Mouse (Mus musculus) forebrain, embryonic 12.5 days (tissue): ENCODE measurements around the gene Fgf16. TPM values are rescaled to one million over a fixed set of nuclear protein-coding genes. Genes with fewer than 3 reads are reported as not detected.
A peak's percentile ranks its signal among the peaks of the same experiment; 100 is the strongest.

ENCODE experiments used
- ATAC-seq: fragments of 200-750 bp; cut with Nextera tagmentation; 2 replicates; pipeline ENCODE4 v1.8.0; 2017; ENCODE audit warnings: moderate TSS enrichment; ENCODE audit not compliant: low FRiP score
- H3K27ac ChIP-seq: fragments of 300-500 bp; sonication (generic); 2 replicates; pipeline ENCODE4 v1.5.1; 2016; ENCODE audit warnings: mild to moderate bottlenecking
- H3K27me3 ChIP-seq: fragments of 300-500 bp; sonication (generic); 2 replicates; pipeline ENCODE4 v1.6.1; 2016; ENCODE audit warnings: mild to moderate bottlenecking
- H3K36me3 ChIP-seq: fragments of 300-500 bp; sonication (generic); replicated peaks from 2 replicates; pipeline ENCODE4 v1.6.1; 2016; ENCODE audit warnings: mild to moderate bottlenecking
- H3K4me1 ChIP-seq: fragments of 300-500 bp; sonication (generic); 2 replicates; pipeline ENCODE4 v1.6.1; 2016
- H3K4me2 ChIP-seq: fragments of 300-500 bp; sonication (generic); 2 replicates; pipeline ENCODE4 v1.6.1; 2016; ENCODE audit warnings: mild to moderate bottlenecking, moderate library complexity
- H3K4me3 ChIP-seq: fragments of 300-500 bp; sonication (generic); replicated peaks from 2 replicates; pipeline ENCODE4 v1.5.1; 2016; ENCODE audit warnings: mild to moderate bottlenecking
- H3K9ac ChIP-seq: fragments of 300-500 bp; sonication (generic); 2 replicates; pipeline ENCODE4 v1.6.1; 2016; ENCODE audit warnings: mild to moderate bottlenecking
- H3K9me3 ChIP-seq: fragments of 300-500 bp; sonication (generic); 2 replicates; pipeline ENCODE4 v1.6.1; 2016
- WGBS: fragments of 180-500 bp; shearing (Covaris S2); methylation state at CpG from one replicate; pipeline ENCODE4 v1.1.7; 2016; 5-methylcytosine and 5-hydroxymethylcytosine counted together
- polyA plus RNA-seq: library from polyadenylated mRNA; unstranded; fragments of >200 nt; fragmentation: Nextera tagmentation; extraction: Ambion mirVana; gene quantifications from 2 replicates; pipeline ENCODE4 v1.2.1, GENCODE M21; 2016

Gene Fgf16
- polyA plus RNA-seq = 0.12 TPM in 1 of 2 replicates, not detected in the other

DNA sequence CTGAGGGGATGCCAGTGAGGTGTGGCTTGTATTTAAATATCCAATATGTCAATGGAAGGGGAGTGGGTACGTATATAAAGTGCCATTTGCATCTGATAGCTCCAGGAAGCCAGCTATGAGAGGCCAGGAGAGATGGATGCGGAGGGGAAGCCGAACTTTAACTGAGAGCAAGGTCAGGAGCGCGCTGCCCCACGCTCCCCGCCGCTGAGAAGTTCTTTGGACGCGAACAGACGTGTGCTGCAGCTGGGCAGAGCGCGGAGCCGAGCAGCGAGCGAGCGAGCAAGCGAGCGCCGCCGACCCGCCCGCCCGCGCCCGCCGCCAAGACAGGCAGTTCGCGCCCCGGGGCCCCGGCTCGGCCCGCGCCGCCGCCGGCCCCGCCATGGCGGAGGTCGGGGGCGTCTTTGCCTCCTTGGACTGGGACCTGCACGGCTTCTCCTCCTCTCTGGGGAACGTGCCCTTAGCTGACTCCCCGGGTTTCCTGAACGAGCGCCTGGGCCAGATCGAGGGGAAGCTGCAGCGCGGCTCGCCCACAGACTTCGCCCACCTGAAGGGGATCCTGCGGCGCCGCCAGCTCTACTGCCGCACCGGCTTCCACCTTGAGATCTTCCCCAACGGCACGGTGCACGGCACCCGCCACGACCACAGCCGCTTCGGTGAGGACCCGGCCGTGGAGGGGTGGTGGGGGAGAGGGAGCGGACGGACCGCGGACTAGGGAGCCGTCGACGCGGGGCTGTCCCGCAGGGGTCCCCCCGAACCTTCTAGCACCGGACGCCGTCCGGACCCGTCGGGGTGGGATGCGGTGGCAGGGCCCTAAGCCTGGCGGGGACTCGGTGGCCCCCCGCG lies at the start of gene Fgf16:
Fgf16 (plus strand) TSS at position 118 of the 843 bp plus-strand sequence.
- no peaks in the 10 kb centered on the region for H3K9me3 ChIP-seq
- peak within 1 kb of the TSS; percentile 64 for H3K4me2 ChIP-seq
- 13% methylated on average over 40 of the region's 86 CpGs for WGBS
- H3K27ac ChIP-seq = no peak within 1 kb of the TSS
- peak within 1 kb of the TSS; percentile 41 for H3K4me3 ChIP-seq
- H3K4me1 ChIP-seq = peaks cover 8% of the 10 kb centered on the region
- peaks cover 65% of the 10 kb centered on the region for H3K27me3 ChIP-seq
- 0 out of 2 replicates have a peak, but pooled peaks have one; percentile 47 for ATAC-seq
- H3K9ac ChIP-seq = peak within 1 kb of the TSS; percentile 12; the same call in 1 of the 2 replicates
- no peaks in the 10 kb centered on the region for H3K36me3 ChIP-seq

- ATAC-seq = no peak
- peaks cover 9% of the 10 kb centered on the region; the same call in 1 of the 2 replicates for H3K27me3 ChIP-seq
- no peak overlapping the region for H3K4me3 ChIP-seq
- no peak overlapping the region for H3K27ac ChIP-seq
- H3K9ac ChIP-seq = no peak overlapping the region
- WGBS = 70% methylated on average over 4 of the region's 4 CpGs
- no peaks in the 10 kb centered on the region for H3K36me3 ChIP-seq
- H3K9me3 ChIP-seq = no peaks in the 10 kb centered on the region
- no peaks in the 10 kb centered on the region for H3K4me1 ChIP-seq
- no peak overlapping the region for H3K4me2 ChIP-seq
These were observed 49.3 kb upstream of the Fgf16 start for GRCm38 (mm10) chrX:105714740-105715139.

GRCm38 (mm10) chrX:105715789-105716321 lies 48.2 kb upstream of the Fgf16 start:
- Histone ChIP-seq H3K27me3 (peaks cover 9% of the 10 kb centered on the region; the same call in 1 of the 2 replicates), H3K9ac (no peak overlapping the region)
- 91% methylated on average over 7 of the region's 7 CpGs for WGBS

GRCm38 (mm10) chrX:105718388-105718787 lies 45.7 kb upstream of the Fgf16 start:
- WGBS = 84% methylated on average over 5 of the region's 5 CpGs
- H3K4me3 ChIP-seq = no peak overlapping the region
- ATAC-seq = no peak
- no peak overlapping the region for H3K9ac ChIP-seq
- H3K9me3 ChIP-seq = no peaks in the 10 kb centered on the region
- no peaks in the 10 kb centered on the region for H3K4me1 ChIP-seq
- H3K36me3 ChIP-seq = no peaks in the 10 kb centered on the region
- H3K4me2 ChIP-seq = no peak overlapping the region
- peaks cover 11% of the 10 kb centered on the region; the same call in 1 of the 2 replicates for H3K27me3 ChIP-seq
- no peak overlapping the region for H3K27ac ChIP-seq

More at GRCm38 (mm10) chrX:105715789-105716321, 48.2 kb upstream of the Fgf16 start:
- no peak overlapping the region for H3K4me2 ChIP-seq
- H3K4me1 ChIP-seq = no peaks in the 10 kb centered on the region
- H3K4me3 ChIP-seq = no peak overlapping the region
- no peak for ATAC-seq
- no peak overlapping the region for H3K27ac ChIP-seq
- H3K36me3 ChIP-seq = no peaks in the 10 kb centered on the region
- no peaks in the 10 kb centered on the region for H3K9me3 ChIP-seq

GRCm38 (mm10) chrX:105718943-105719342 lies 45.1 kb upstream of the Fgf16 start:
- H3K4me2 ChIP-seq = no peak overlapping the region

GRCm38 (mm10) chrX:105724174-105724573 lies 39.9 kb upstream of the Fgf16 start:
- no peaks in the 10 kb centered on the region for H3K4me1 ChIP-seq
- WGBS = 86% methylated on average over 7 of the region's 7 CpGs
- no peaks in the 10 kb centered on the region for H3K9me3 ChIP-seq
- no peaks in the 10 kb centered on the region for H3K36me3 ChIP-seq
- H3K4me2 ChIP-seq = no peak overlapping the region
- no peak overlapping the region for H3K4me3 ChIP-seq
- no peak for ATAC-seq
- H3K27ac ChIP-seq = no peak overlapping the region
- 0 out of 2 replicates have a peak, but pooled peaks cover 2% of the 10 kb centered on the region for H3K27me3 ChIP-seq
- no peak overlapping the region for H3K9ac ChIP-seq

More at GRCm38 (mm10) chrX:105718943-105719342, 45.1 kb upstream of the Fgf16 start:
- H3K36me3 ChIP-seq = no peaks in the 10 kb centered on the region
- H3K27me3 ChIP-seq = 0 out of 2 replicates have a peak, but pooled peaks cover 8% of the 10 kb centered on the region
- no peaks in the 10 kb centered on the region for H3K9me3 ChIP-seq
- 93% methylated on average over 5 of the region's 5 CpGs for whole genome bisulfite sequencing
- H3K4me3 ChIP-seq = no peak overlapping the region
- H3K9ac ChIP-seq = no peak overlapping the region
- no peak overlapping the region for H3K27ac ChIP-seq
- no peak for ATAC-seq
- no peaks in the 10 kb centered on the region for H3K4me1 ChIP-seq

GRCm38 (mm10) chrX:105762847-105763527 lies 1.1 kb upstream of the Fgf16 start:
- Histone ChIP-seq H3K9me3 (no peaks in the 10 kb centered on the region), H3K27me3 (peaks cover 61% of the 10 kb centered on the region), H3K9ac (peak overlapping the region; percentile 5; the same call in 1 of the 2 replicates), H3K27ac (no peak overlapping the region), H3K4me2 (peak overlapping the region; percentile 64), H3K4me1 (peaks cover 8% of the 10 kb centered on the region), H3K4me3 (peak overlapping the region; percentile 41), H3K36me3 (no peaks in the 10 kb centered on the region)
- peak; percentile 24; the same call in 1 of the 2 replicates for ATAC-seq
- WGBS = 22% methylated on average over 23 of the region's 23 CpGs

- H3K4me2 ChIP-seq = peak overlapping the region; percentile 64
- peak; percentile 14; the same call in 1 of the 2 replicates for ATAC-seq
- H3K4me1 ChIP-seq = peaks cover 8% of the 10 kb centered on the region
- WGBS = 12% methylated on average over 20 of the region's 20 CpGs
- H3K27me3 ChIP-seq = peaks cover 65% of the 10 kb centered on the region
- H3K9me3 ChIP-seq = no peaks in the 10 kb centered on the region
- no peaks in the 10 kb centered on the region for H3K36me3 ChIP-seq
- H3K27ac ChIP-seq = no peak overlapping the region
- peak overlapping the region; percentile 5; the same call in 1 of the 2 replicates for H3K9ac ChIP-seq
- peak overlapping the region; percentile 41 for H3K4me3 ChIP-seq
These were observed 467 bp upstream of the Fgf16 start for GRCm38 (mm10) chrX:105763612-105764011.

DNA sequence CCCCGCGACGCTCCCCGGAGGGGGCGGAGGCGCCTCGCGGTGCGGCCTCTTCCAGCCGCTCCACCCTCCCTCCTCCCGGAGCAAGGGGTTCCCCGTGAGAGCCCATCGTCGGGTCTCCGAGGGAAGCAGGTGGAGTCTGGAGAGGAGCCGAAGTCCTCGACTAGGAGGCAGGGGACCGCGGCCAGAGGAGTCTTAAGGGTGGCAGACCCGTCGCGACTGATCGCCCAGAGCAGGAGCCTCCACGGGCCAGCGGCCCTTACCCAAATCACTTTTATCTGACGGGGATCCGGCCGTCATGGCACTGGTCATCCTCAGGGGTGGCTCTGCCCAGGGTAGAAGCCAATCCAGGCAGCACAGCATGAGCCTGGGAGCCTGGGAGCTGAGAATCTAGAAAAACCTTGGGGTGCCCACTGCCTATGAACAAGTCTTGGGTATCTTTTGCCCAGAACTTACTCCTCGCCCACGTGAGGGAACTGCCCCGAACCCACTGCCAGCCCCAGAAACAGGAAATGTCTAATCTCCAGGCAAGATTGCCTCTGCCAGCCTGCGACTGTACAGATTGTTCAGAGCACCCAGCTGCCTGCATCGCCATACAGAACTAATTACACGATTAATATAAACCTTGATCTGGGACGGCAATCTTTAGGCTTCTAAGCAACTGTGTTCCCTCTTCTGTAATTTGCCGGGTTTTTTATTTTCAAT lies 1.1 kb downstream of the Fgf16 start:
- H3K27me3 ChIP-seq = peaks cover 65% of the 10 kb centered on the region
- peak overlapping the region; percentile 64 for H3K4me2 ChIP-seq
- 0 out of 2 replicates have a peak, but pooled peaks have one; percentile 15 for ATAC-seq
- H3K27ac ChIP-seq = no peak overlapping the region
- no peaks in the 10 kb centered on the region for H3K9me3 ChIP-seq
- no peak overlapping the region for H3K9ac ChIP-seq
- H3K4me1 ChIP-seq = peaks cover 8% of the 10 kb centered on the region
- 24% methylated on average over 19 of the region's 36 CpGs for WGBS
- peak overlapping the region; percentile 41 for H3K4me3 ChIP-seq
- no peaks in the 10 kb centered on the region for H3K36me3 ChIP-seq

DNA sequence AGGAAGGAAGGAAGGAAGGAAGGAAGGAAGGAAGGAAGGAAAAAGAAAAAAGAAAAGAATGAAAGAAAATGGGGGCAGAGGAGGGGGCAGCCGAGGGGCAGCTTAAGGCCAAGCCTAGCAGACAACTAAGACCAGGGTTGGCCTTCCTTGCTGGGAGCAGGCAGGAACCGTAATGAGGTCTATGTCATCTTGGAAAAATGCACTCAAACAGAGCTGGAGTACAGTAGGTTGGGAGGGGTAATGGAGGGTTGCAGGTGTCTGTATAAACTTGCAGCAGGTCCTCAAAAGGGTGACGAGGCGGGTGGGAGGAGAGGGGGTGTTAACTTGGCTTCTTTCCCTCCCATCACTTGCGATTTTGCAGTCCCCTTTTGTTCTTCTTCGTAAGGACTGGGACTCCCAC lies 1.9 kb downstream of the Fgf16 start:
- Histone ChIP-seq H3K27me3 (peaks cover 64% of the 10 kb centered on the region), H3K36me3 (no peaks in the 10 kb centered on the region), H3K4me3 (no peak overlapping the region), H3K27ac (no peak overlapping the region), H3K4me2 (no peak overlapping the region), H3K9me3 (no peaks in the 10 kb centered on the region), H3K4me1 (peaks cover 8% of the 10 kb centered on the region), H3K9ac (no peak overlapping the region)
- 26% methylated on average over 6 of the region's 6 CpGs for WGBS
- ATAC-seq = no peak

- no peak overlapping the region for H3K27ac ChIP-seq
- no peaks in the 10 kb centered on the region for H3K36me3 ChIP-seq
- H3K27me3 ChIP-seq = peaks cover 68% of the 10 kb centered on the region
- no peaks in the 10 kb centered on the region for H3K9me3 ChIP-seq
- ATAC-seq = no peak
- H3K4me2 ChIP-seq = no peak overlapping the region
- H3K4me3 ChIP-seq = no peak overlapping the region
- H3K9ac ChIP-seq = no peak overlapping the region
- H3K4me1 ChIP-seq = peaks cover 8% of the 10 kb centered on the region
- 43% methylated on average over 9 of the region's 9 CpGs for WGBS
These were observed 3.2 kb downstream of the Fgf16 start for GRCm38 (mm10) chrX:105767177-105767764.
